Mouse (Mus musculus): ENCODE results near the gene AI182371.
A peak's percentile ranks its signal among the peaks of the same experiment; 100 is the strongest.

The AI182371 gene

GRCm38 (mm10) chr2:35101443-35101842 lies at the start of gene AI182371:
AI182371 (minus strand) TSS chr2:35101543.
- DNase-seq, result no peak

GRCm38 (mm10) chr2:35148806-35149205 lies 47.5 kb upstream of the AI182371 start:
- no peak for DNase-seq

DNA sequence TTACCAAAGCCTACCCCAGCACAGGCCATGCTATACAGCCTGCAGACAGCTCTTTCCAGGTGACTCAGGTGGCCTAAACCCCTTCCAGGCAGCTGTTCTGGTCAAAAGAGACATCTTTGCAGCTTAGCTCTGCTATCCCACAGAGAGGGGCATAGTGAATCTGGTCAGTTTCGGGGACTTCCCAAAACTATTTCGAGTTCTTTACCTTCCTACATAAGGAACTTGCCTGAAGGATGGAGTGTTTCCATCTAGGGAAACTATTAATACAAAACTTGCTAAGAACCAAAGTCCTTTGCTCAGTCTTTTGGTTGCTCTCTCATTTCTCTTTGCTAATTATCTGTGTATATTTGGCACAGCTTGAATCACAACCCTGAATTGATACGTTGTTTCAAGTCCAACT lies 40.3 kb upstream of the AI182371 start:
- no peak for DNase-seq

- no peak for DNase-seq
Observed at GRCm38 (mm10) chr2:35138576-35138975, 37.2 kb upstream of the AI182371 start.

- no peak for DNase-seq
Observed at GRCm38 (mm10) chr2:35133891-35134290, 32.5 kb upstream of the AI182371 start.

DNA sequence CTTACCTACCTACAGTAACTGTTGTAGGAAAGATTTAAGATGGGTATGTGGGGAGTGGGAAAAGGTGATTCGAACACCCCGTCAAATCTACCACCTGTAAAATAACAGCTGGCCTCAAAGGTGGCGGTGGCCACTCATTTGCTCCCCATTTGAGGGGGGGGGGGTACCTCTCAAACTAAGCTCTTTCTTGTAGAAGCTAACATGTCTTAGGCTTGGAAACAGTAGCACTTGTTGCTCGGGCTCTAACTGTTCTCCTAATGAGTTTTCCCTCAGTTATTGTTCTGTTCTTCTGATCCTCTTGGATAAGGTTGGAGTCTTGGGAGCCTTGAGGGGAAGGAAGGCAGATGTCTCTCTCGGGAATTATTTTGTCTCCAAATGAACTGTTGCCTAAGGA lies 31.3 kb upstream of the AI182371 start:
- DNase-seq, result no peak

DNA sequence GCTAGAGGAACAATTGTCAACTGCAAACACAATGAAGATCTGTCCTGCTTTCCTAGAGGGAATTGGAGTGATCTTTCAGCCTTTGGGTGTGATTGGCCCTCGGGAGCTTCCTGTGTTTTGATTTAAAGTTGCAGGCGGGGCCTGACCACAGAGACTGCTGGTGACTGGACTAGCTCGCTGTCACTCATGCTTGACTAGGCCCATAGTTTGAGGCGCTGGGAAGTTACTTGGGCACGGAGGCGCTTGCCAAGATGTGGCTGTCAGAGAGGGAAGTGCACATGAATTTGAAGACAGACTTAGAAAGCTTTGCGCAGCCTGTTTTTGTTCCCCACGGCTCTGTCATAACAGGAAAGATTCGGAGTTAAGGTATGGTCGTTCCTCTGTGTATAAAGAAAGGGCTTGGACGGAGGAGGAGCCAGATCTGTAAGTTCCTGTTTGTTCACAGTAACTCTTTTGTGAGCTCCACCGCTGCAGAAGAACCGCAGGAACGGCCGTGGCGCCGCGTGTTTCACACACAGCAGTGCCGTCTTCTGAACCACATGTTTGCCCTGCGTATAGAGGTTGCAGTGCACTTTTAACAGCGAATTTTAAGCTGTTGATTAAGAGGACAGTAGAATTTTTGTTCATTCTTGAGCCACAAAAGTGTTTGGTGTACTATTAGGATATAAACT lies 30.8 kb upstream of the AI182371 start:
- DNase-seq, result peak; percentile 85 to 86

DNA sequence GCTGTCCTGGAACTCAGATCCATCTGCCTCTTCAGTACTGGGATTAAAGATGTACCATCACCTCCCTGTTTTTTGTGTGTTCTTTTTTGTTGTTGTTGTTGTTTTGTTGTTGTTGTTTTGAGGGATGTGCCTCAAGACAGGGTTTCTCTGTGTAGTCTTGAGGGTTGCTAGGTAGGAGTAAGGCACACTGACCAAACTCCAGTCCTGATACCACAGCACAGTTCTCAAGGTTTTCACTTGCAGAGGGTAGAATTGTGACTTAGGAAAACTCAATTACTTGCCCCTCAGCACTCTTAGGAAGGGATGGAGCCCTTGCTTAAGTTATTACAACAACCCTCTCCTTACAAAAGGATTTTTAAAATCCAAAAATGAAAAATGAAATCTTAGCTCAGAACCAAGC lies 30.1 kb upstream of the AI182371 start:
- DNase-seq, result no peak

- no peak for DNase-seq
Observed at GRCm38 (mm10) chr2:35124716-35125115, 23.4 kb upstream of the AI182371 start.

DNA sequence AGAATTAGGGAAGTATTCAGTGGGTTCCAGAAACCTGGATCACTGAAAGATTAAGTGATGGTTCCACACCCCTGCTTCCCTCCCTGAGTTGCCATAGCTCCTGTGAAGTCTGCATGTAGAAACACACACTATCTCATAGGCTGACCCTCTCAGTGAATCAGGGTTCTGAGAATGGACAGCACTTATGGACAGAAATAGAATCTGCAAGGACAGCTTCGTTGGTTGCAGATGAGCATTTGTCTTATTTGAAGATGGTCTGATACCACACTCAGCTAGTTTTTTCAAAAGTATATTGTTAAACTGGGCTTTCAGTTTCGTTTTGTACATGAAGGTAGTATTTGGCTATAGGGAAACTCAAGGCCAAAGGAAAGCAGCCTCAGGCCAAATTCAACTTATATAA lies 9.2 kb upstream of the AI182371 start:
- DNase-seq, result no peak

GRCm38 (mm10) chr2:35109924-35110304 lies 8.6 kb upstream of the AI182371 start:
- DNase-seq, result no peak

DNA sequence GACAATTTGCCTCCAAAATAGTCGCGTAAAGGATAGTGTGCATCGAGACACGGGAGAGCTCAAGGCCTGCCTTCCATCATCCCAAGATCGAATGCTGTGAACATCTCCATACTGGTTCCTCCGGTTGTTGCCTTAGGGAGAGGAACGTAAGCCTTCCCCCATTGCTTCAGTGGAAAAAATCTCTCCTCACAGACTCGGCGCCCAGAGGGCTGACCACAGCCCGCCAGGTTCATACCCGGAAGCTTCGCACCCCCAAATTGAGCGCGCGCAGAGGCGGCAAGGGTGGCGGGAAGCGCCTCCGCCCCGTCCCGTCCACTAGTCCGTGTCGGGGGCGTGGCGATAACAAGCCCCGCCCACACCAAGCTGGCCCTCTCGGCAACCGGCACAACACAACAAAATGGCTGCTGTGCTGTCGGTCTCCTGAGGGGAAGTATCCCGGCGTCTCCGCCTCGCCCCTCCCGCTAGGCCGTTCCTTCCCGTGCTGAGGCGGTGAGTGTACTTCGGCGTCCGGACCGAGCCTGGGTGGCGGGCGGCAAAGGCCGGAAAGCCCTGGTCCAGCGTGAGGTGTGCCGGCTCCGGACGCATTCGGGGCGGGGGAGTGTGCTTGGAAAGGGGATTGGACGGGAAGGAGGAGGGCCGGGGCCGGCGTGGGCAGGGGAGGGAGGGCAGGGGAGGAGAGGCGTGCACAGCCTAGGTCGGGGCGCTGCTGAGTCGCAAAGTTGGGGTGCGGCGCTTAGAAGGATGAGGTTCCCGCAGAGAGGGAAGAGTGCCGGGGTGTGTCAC lies 8.0 kb upstream of the AI182371 start, which contains the start of gene Cntrl:
TSS of gene Cntrl (plus strand) at position 352 of the 783 bp plus-strand sequence.
- DNase-seq, result peak; percentile 92 to 96

- DNase-seq, result peak; percentile 45 to 58
Observed at GRCm38 (mm10) chr2:35108712-35109111, 7.4 kb upstream of the AI182371 start.

GRCm38 (mm10) chr2:35107984-35108635 lies 6.8 kb upstream of the AI182371 start:
- DNase-seq, result peak in 1 of 2 experiments; percentile 10

DNA sequence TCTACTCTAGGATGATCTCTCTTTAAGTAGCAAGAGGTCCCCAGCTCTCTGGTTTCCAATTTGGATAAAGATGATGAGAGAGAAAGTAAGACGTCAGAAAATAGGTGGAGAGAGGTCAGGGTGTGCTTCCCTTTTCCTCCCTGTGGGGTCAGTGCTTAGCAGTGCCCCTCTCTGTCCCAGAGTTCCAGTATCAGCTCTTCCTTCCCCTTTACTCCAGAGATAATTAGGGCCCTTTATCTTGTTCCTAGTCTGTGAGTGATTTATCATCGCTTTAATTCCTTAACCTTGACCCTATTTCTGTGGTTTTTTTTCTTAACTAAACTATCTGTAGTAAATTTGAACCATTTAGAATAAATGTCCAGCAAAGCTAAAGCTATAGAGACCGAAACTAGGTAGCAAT lies 3.5 kb upstream of the AI182371 start:
- no peak for DNase-seq

DNA sequence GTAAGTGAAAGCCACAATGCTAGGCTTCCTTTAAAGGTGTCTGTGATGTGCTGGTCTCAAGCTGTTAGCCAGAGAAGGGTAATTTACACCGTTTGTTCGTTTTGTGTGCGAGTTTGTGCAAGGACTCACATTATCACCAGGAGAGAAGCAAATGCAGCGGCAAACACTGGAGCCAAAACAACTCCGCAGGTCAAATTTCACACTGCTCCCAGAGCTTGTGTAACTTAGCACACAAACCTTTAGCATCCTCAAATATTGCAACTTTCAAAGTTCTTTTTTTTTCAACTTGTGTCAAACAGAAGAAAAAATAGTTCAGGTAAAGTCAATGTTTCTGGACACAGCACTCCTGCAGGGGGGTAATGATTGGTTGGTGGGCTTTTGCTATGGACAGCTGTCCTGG lies 2.2 kb upstream of the AI182371 start:
- DNase-seq, result no peak

DNA sequence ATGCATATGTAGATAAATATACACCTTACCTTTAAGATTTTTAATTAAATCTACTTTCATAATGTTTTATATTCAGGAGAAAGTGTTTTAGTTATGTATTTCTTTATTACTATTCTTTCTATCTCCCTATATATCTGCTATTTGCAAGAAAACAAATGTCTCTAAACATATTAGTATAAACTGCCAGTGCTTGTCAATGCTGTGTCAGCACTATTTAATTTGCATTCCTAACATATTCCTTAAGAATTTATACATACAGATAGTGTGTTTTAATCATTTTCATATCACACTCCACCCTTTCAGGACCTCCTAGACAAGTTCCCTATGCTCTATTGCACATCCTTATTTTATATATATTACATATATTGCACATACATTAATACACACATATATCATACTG lies 1.4 kb upstream of the AI182371 start:
- no peak for DNase-seq

GRCm38 (mm10) chr2:35100529-35100928 lies 814 bp downstream of the AI182371 start:
- no peak for DNase-seq

- DNase-seq, result no peak
Observed at GRCm38 (mm10) chr2:35087418-35087817, 13.9 kb downstream of the AI182371 start.

DNA sequence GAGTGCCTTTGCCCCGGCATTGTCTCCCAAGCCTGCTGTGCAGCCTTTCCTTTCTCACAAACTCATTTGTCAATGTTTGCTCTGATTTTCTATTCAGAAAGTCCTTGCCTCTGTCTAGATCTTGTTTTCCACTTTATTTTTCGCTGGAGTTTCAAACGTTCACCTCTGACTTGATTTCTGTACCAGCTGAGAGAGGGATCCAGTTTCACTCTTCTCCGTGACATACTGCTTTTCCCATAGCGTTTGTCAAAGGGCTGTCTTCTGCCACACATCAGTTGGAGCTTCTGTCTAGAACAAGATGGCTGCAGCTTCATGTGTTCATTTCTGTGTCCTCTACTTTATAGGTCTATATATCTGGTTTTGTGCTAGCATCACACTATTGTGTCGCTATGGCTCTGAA lies 22.2 kb downstream of the AI182371 start:
- no peak for DNase-seq

DNA sequence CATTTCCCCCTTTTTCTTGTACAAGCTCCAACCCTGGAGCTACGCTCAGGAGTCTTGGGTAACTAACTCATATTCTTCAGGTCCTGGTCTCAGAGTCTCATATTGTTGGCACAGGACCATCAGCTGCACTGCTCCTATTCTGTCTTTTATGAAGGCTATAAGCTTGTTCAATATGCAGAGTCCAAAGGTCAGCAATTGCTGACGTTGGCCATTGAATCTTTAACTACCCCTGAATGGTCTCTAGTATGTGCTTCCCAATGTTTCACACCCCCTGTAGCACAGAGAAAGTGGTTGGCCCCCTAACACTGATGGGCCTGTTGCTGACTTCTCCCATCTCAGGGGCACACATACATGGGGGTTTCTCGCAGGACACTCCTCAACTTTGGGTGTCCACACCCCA lies 27.0 kb downstream of the AI182371 start:
- DNase-seq, result no peak

- no peak for DNase-seq
Observed at GRCm38 (mm10) chr2:35072547-35072946, 28.8 kb downstream of the AI182371 start.

- no peak for DNase-seq
Observed at GRCm38 (mm10) chr2:35070275-35070674, 31.1 kb downstream of the AI182371 start.

DNA sequence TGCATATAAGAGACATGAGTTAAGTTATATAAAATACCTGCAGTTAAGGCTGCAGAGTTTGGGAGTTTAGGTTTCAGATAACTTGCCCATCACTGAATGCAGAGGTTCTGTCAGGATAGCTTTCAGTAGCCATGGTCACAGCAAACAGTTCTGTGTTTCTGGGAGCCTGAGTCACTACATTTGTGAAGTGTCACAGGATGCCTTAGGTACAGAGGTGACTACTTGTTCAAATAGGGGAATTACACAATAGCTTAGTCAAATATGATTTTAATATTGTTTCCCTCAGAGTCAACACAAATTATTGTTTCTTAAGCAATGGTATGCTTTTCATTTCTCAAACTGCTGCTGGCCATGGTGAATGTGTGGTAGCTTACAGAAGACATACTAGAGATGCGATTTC lies 32.2 kb downstream of the AI182371 start:
- no peak for DNase-seq

Data from cerebellum, adult 18-20 months (tissue).